Mouse (Mus musculus) E14TG2a.4 (cell line): ENCODE results near the gene Mlana.

ENCODE experiments used
- H3K27me3 ChIP-seq: 2 replicates; pipeline ENCODE4 v1.6.1; 2014; ENCODE audit warnings: low read length, control low read depth; ENCODE audit not compliant: insufficient read depth
- H3K36me3 ChIP-seq: 2 replicates; pipeline ENCODE4 v1.6.1; 2014; ENCODE audit warnings: low read length, control low read depth; ENCODE audit not compliant: insufficient read depth
- H3K4me1 ChIP-seq: replicated peaks from 2 replicates; pipeline ENCODE4 v1.6.1; 2014; ENCODE audit warnings: low read depth, low read length, control low read depth
- H3K4me3 ChIP-seq: replicated peaks from 2 replicates; pipeline ENCODE4 v1.5.1; 2014; ENCODE audit warnings: mild to moderate bottlenecking, low read length
- H3K9me3 ChIP-seq: 2 replicates; pipeline ENCODE4 v1.6.1; 2014; ENCODE audit warnings: low read length, control low read depth
- CTCF ChIP-seq: conservative IDR thresholded peaks from 2 replicates; pipeline ENCODE4 v1.5.1; 2014; ENCODE audit warnings: low read length
- NANOG ChIP-seq: IDR thresholded peaks from 2 replicates; pipeline ENCODE4 v1.6.1; 2014; ENCODE audit warnings: borderline replicate concordance, low read length, mixed read lengths
- POU5F1 ChIP-seq: IDR thresholded peaks from 2 replicates; pipeline ENCODE4 v1.6.1; 2014; ENCODE audit warnings: low read length, borderline replicate concordance

The Mlana gene

GRCm38 (mm10) chr19:29753939-29754338 lies 56.3 kb downstream of the Mlana start:
- Histone ChIP-seq H3K4me3 (no peak overlapping the region), H3K27me3 (no peaks in the 10 kb centered on the region), H3K36me3 (peaks cover 11% of the 10 kb centered on the region; the same call in 1 of the 2 replicates), H3K9me3 (no peaks in the 10 kb centered on the region), H3K4me1 (no peaks in the 10 kb centered on the region)
- TF ChIP-seq CTCF (no peak), POU5F1 (no peak), NANOG (no peak)
